Mouse (Mus musculus): Measurements from ENCODE around the gene Rsu1.

DNA sequence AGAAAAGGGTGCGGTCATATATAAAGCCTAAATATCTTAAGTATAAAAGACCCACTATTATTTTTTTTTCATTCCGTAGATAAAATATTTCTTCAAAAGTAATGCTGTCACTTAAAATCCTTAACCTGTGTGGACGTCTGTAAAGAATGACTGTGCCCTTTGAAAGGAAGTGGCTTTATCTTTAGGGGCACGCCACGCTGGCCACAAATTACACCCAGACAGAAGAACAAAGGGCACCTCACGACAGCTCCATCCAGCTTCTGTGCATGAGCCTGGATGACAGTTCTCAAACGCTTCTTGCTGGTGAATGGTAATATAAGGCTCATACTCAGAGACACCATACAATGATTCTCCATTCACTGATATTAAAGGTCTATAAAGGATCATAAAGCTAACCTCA lies 75.7 kb downstream of the Rsu1 start:
- TF ChIP-seq CTCF (IDR thresholded peaks at IDR 0.05; ENCODE audit: extremely low read depth, insufficient read depth, low read length): no peak
- TF ChIP-seq POLR2A (IDR thresholded peaks at IDR 0.05; ENCODE audit: extremely low read depth, insufficient read depth, low read length): no peak

Data from cortical plate, adult 2 months (tissue).